Mouse (Mus musculus) left cerebral cortex, adult 8-10 months (tissue): ENCODE measurements around the gene Cisd1. TPM values are rescaled to one million over a fixed set of nuclear protein-coding genes. Genes with fewer than 3 reads are reported as not detected.

Experiments used
- DNase-seq, 2 experiments: peaks; one replicate each; pipeline ENCODE4 v3.0.0; 2022; ENCODE audit warnings: low spot score in 2 of 2
- total RNA-seq, 4 experiments: library from RNA; stranded (reverse); gene quantifications; 2 replicates each; pipeline ENCODE4 v1.2.4; 2022

Cisd1 gene
- total RNA-seq, 4 experiments from 2014 or later = 121 to 129 (median 127) TPM

GRCm38 (mm10) chr10:71328382-71328781 lies 16.4 kb downstream of the Cisd1 start:
- no peak for DNase-seq

GRCm38 (mm10) chr10:71327386-71327785 lies 17.4 kb downstream of the Cisd1 start:
- no peak for DNase-seq

- peak in 1 of 2 experiments; percentile 45 for DNase-seq
Measured at GRCm38 (mm10) chr10:71326789-71327188, 18.0 kb downstream of the Cisd1 start.

- no peak for DNase-seq
Measured at GRCm38 (mm10) chr10:71326123-71326522, 18.6 kb downstream of the Cisd1 start.

GRCm38 (mm10) chr10:71323669-71324068 lies 21.1 kb downstream of the Cisd1 start:
- no peak for DNase-seq

- no peak for DNase-seq
Measured at GRCm38 (mm10) chr10:71316497-71316896, 28.3 kb downstream of the Cisd1 start.

- DNase-seq = no peak
Measured at GRCm38 (mm10) chr10:71316056-71316455, 28.7 kb downstream of the Cisd1 start.

- DNase-seq = no peak
Measured at GRCm38 (mm10) chr10:71314596-71314995, 30.2 kb downstream of the Cisd1 start.

- DNase-seq = no peak
Measured at GRCm38 (mm10) chr10:71310288-71310687, 34.5 kb downstream of the Cisd1 start.

- DNase-seq = no peak
Measured at GRCm38 (mm10) chr10:71308199-71308598, 36.6 kb downstream of the Cisd1 start.

GRCm38 (mm10) chr10:71306759-71307158 lies 38.0 kb downstream of the Cisd1 start:
- DNase-seq = no peak

- no peak for DNase-seq
Measured at GRCm38 (mm10) chr10:71306190-71306589, 38.6 kb downstream of the Cisd1 start.

- no peak for DNase-seq
Measured at GRCm38 (mm10) chr10:71302490-71302889, 42.3 kb downstream of the Cisd1 start.

- no peak for DNase-seq
Measured at GRCm38 (mm10) chr10:71300161-71300560, 44.6 kb downstream of the Cisd1 start.

GRCm38 (mm10) chr10:71293245-71293644 lies 51.5 kb downstream of the Cisd1 start:
- no peak for DNase-seq

GRCm38 (mm10) chr10:71292254-71292653 lies 52.5 kb downstream of the Cisd1 start:
- no peak for DNase-seq

GRCm38 (mm10) chr10:71291801-71292200 lies 53.0 kb downstream of the Cisd1 start:
- DNase-seq = no peak

GRCm38 (mm10) chr10:71291179-71291661 lies 53.5 kb downstream of the Cisd1 start:
- DNase-seq = no peak

- peak; percentile 87 to 91 for DNase-seq
Measured at GRCm38 (mm10) chr10:71285126-71285580, 59.6 kb downstream of the Cisd1 start, which contains the start of gene Ube2d1. TSS of gene Ube2d1 (minus strand) at chr10:71285262.

- no peak for DNase-seq
Measured at GRCm38 (mm10) chr10:71284511-71285125, 60.1 kb downstream of the Cisd1 start.

- no peak for DNase-seq
Measured at GRCm38 (mm10) chr10:71284131-71284510, 60.6 kb downstream of the Cisd1 start.
